Mouse (Mus musculus) stomach, postnatal 0 days (tissue): ENCODE results near the gene Fam50a.
"Not testable (repeated sequence)": the region's sequence is repeated elsewhere in the genome, so short reads cannot be mapped to it uniquely, and the experiment has no call there.

Experiments used
- CTCF ChIP-seq: IDR thresholded peaks from 2 replicates; pipeline ENCODE4 v1.5.1; 2016; ENCODE audit warnings: antibody characterized with exemption, low read depth, mild to moderate bottlenecking, moderate library complexity
- EP300 ChIP-seq: optimal IDR thresholded peaks from 2 replicates; pipeline ENCODE3; 2016; ENCODE audit warnings: antibody characterized with exemption

DNA sequence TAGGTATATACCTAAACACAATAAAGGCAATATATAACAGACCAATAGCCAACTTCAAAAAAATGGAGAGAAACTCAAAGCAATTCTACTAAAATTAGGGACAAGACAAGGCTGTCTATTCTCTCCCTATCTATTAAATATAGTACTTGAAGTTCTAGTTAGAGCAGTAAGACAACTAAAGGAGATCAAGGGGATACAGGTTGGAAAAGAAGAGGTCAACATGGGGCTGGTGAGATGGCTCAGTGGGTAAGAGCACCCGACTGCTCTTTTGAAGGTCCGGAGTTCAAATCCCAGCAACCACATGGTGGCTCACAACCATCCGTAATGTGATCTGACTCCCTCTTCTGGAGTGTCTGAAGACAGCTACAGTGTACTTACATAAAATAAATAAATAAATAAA, 44.2 kb downstream of the Fam50a start:
- not testable (repeated sequence) for TF ChIP-seq CTCF, EP300
